Mouse (Mus musculus): ENCODE data around the gene Rad18.
"Not testable (repeated sequence)": the region's sequence is repeated elsewhere in the genome, so short reads cannot be mapped to it uniquely, and the experiment has no call there.

Rad18 gene

DNA sequence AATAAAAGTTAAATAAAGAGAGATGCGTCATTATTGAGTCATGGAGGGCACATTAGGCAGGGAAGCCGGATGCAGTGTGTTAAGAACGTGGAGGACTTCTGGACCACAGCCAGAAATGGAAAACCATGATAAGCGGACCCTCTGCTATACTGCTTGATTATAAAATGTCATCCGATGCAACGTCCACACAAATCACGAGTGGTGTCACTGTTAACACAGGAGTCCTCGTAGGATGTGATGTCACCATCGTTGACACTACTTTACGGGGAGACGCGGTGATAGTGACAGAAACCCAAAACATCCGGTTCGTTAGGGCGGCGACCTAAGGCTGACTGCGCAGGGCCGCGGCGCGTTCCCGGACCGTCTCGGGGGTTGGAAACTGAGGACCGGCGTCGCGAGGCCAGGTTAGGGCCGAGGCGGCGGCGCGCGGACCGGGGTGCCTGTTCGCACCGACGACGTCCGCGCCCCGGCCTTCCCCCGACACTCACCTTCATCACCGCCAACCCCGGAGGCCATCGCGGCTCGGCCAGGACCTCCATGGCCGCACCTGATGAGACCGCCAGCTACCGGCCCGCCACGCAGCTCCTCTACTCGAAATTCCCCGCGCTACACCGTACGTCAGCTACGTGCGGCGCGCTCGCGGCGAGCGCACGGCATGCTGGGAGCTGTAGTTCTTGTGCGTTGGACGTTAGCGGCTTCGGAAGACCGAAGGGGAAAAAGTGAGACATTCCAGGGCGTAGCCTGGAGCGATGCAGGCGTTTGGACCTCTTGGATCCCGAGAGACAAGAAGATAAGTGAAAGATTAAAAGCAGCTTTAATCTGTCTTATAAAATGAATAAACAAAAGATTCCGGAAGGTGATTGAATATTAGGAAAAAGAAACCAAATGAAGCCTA is at the start of gene Rad18:
Gene Rad18 (minus strand): TSS at position 631 of the 895 bp plus-strand sequence.
- DNase-seq (ENCODE audit: low spot score in 2 of 2) = peak; percentile 81 to 92

DNA sequence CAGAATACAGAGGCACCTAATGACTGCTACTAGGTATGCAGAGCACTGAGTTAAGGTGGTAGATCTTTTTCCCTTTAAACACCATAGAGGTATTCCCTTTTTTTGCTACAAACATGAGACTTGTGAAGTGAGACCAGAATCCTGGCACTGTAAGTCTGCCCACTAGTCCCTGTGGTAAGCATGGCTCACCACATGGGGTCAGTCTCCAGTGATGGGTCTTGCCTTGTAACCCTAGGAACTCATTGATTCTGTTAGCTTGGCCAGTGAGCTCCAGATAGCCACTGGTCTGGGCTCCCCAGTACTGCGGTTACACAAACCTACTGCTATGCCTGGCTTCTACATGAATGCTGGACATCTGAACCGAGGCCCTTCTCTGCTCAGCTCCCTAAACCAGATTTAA is 45.8 kb upstream of the Rad18 start:
- DNase-seq (ENCODE audit: low spot score in 2 of 2) = no peak

DNA sequence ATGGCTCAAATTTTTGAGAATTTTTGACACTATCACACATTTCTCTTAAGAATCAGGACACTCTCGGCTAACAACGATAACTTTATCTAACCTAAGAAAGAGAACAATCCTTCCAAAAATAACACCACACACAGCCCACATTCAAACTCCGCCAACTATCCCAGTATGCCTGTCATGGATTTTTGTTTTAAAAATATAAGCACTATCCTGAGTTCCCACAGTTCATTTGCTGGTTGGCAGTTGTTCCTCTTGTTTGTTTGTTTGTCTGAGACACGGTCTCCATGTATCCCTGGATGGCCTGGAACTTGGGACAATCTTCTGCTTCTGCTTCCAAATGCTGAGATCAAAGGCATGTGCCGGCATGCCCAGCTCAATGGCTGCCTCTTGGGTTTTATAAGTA is 45.3 kb upstream of the Rad18 start:
- DNase-seq (ENCODE audit: low spot score in 2 of 2) = no peak

DNA sequence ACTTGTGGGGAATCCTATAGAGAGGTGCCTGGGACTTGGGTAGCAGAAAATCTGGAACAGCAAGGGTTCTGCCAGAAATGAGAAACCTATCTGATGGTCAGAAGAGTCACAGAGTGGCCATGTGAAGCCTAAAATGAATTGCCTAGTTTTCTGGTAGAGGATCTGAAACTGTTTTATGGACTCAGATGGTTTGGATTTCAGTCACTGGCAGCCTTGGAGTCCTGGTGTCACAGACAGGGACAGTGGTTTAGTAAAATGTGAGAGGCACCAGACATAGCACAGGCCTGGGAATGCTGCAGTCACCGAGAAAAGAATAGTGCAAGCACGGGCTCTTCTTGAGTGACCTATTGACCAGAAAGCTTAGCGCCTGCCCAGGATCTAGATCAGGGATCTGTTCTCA is 43.1 kb upstream of the Rad18 start:
- no peak for DNase-seq (ENCODE audit: low spot score in 2 of 2)

DNA sequence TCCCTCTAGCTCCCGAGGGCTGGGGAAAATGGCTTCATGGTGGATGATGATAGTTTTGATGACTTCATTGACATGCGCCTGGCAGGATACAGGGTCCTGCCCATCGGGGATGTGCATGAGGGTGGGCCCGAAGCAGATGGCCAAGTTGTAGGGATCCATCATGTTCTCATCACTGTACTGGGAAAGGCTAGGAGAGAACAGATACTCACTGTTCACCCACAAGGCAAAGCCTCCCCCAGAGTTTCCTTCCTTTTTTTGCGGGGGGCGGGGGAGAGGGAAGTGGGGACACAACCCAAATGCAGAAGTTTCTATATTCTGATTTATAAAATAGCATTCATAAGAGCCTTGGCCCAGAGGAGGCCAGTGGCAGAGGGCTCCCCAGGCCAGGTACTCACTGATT is 42.4 kb upstream of the Rad18 start:
- no peak for DNase-seq (ENCODE audit: low spot score in 2 of 2)

DNA sequence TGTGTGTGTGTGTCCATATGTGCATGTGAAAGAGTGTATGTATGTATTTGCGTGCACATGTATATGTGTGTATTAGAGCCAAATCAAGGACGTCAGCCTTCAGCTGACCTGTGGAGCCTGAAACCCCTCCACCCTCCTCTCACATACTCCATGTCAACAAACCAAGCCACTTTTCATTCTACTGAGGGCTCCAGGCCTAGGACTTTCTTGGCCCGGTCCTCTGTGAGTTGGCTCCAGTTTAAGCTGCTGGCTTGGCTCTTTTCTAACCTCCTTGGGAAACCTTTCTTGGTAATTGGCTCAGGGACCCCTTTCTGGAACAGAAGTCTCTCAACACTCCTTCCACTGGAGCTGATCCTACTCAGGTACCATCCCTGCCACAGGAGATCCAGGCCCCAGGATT is 40.0 kb upstream of the Rad18 start:
- DNase-seq (ENCODE audit: low spot score in 2 of 2) = no peak

DNA sequence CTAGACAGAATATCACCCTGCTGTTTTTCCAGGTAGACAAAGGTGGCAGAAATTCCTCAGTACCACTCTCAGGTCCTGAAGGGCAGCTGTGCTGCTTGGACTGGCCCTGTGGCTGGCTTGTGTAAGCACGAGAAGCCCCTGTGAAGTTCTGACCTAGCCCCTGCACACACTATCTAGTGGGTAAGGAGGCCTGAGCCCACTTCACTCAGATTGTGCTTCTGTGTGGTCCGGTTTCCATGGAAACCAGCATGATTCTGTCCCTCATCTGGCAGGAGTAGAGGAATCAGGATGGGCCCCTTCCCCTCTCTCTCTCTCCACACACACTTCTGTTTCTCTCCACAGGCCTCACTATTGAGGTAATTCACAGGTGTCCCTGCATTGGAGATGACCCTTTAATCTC is 38.6 kb upstream of the Rad18 start:
- DNase-seq (ENCODE audit: low spot score in 2 of 2) = no peak

DNA sequence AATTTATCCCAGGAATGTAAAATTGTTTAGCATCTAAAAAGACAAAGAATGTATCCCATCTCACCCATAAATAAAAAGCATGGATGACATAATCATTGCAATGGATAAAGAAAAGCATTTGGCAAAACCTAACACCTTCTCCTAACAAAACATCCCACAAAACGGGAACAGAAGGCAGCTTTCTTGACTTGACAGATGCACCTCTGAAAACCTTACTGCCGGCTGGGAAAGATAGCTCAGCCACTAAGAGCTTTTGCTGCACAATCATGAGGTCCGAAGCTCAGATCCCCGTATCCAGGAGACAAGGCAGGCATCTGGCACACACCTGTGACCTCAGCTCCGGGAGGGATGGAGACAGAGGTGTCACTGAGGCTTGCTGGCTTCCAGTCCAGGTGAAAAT is 37.5 kb upstream of the Rad18 start:
- no peak for DNase-seq (ENCODE audit: low spot score in 2 of 2)

DNA sequence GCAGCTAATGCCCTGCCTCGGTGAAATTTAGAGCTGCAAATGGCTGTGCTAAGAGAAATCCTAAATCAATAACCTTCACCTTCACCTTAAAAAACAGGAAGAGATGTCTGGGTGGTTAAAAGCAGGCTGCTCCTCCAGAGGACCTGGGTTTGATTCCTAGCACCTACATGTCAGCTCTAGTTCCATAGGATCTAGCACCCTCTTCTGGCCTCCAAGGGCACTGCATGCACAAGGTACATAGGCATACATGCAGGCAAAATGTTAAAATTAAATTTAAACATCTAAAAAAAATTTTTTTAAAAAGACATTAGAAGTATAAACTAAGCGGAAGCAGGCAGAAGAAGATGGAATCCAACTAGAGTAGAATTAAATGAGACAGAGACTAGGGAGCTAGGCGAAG is 35.9 kb upstream of the Rad18 start:
- DNase-seq (ENCODE audit: low spot score in 2 of 2) = no peak

DNA sequence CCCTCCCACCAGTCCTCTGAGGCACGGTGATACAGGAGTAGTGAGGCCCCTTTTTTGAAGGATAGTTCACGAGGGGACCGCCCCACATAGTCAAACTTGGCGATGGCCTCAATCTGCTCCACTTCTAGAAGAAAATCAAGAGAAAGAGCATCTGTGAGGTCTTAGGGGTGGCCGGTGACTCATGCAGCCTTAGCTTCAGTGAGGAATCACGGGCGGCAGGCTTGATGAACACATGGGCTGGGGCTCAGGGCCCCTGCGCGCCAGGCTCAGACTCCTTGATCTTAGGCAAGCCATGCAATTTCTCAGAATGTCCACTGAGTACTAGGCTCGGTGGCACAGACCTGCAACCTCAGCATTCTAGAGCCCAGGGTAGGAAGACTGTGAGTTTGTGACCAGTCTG is 34.9 kb upstream of the Rad18 start:
- DNase-seq (ENCODE audit: low spot score in 2 of 2) = no peak

DNA sequence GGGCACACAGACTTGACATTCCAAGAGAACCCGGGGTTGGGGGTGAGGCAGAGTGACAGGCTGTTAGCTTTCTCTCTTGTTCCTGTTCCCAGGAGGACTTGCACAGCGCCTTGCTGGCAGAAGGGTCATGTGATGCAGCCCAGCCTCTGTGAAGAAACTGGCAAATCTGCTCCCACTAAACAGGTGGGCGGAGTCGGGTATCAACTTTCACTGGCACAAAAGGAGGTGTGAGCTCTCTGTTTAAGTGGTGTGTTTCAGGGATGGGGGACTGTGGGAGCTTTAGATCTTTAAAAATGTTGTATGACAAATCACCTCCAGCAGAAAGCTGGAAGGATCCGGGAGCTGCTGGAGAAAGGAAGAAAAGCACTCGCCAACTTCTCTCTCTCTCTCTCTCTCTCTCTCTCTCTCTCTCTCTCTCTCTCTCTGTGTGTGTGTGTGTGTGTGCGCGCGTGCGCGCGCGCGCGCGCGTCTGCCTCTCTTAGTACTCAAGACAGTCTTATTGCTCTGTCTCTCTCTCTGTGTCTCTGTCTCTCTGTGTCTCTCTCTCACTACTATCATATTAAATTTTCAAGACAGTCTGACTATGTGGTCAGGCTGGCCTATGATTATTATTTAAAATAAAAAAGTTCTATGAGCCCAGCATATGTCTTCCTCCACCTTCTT is 32.4 kb upstream of the Rad18 start:
- DNase-seq (ENCODE audit: low spot score in 2 of 2) = no peak

DNA sequence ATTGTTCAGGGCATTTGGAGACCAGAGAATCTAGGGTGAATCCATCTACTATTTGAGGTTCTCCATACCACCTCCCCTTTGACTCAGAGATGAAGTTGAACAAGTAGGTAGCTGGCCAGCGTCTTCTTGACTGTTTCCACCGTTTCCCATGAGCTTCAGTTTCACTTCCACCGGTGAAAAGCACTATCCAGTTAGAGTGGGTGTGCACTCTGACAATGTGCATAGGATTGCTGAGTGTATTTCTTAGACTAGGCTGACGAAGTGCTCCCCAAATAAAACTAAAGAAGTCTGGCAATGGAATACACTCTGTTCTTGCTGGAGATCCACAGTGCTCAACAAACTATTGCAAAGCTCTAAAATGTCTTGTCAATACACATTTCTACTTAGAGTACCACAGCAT is 29.0 kb upstream of the Rad18 start:
- DNase-seq (ENCODE audit: low spot score in 2 of 2) = no peak

DNA sequence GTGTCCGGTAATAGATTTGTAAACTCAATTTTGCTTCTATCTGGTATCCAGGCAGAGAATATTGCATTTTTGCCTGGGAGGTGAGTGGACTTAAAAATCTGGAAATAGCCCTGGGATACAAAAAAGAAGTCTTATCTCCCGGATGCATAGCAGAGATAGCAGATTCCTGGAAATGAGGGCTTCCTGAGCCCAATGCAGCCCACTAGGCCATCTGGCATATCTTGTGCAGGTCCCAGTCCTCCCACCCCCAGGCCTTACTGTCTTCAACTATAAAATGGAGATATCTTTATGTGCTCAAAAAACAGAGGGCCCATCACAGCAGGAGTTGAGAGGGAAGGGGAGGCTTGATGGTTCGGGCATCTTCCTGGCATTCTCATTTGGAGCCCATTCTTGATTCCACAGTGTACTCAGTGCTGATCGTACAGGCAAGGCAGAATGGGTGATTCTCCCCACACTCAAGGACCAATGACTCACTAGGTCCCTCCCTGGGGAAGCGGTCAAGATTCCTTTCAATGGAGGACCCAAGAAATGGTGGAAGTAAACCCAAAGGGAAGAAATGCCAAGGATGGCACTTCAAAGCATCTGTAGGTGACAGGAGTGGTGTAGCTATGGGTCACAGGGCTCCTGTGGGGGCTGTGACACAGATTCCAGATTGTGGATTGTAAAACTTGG is 24.1 kb upstream of the Rad18 start:
- DNase-seq (ENCODE audit: low spot score in 2 of 2) = no peak

DNA sequence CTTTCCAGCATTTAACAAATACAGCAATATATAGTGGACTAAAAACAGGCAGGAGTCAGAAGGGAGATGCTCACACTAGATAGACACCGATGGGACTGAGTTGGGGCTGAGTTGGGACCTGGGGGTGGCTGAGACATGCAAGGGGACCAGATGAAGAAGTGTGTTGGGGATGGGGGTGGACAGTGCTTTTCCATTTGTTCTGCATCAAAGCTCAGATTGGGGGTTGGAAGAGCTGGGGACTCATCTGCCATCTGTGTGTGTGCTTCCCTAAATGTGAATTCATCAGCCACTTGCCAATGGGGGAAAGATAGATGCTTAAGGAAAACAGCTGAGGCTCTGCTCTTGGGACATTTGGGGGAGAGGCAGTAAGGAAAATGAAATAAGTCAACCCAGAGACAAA is 23.5 kb upstream of the Rad18 start:
- DNase-seq (ENCODE audit: low spot score in 2 of 2) = no peak

DNA sequence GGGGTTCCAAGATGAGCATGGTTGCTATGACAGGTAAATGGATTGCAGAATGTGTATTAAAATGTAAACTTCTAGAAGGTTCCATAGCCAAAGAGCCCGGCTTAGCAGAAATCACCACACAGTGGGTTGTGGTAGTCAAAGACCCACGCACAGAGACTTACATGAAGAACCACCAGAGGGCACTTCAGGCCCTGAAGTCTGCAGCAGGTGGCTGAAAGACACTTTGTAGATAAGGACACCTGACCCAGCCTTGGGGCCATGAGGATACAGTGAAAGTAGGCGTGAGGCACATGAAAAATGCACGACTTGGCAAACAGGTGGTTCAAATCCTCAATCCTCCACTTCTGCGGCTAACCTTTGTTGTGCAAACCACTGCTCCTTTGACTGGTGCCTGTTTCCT is 20.7 kb upstream of the Rad18 start:
- DNase-seq (ENCODE audit: low spot score in 2 of 2) = no peak

DNA sequence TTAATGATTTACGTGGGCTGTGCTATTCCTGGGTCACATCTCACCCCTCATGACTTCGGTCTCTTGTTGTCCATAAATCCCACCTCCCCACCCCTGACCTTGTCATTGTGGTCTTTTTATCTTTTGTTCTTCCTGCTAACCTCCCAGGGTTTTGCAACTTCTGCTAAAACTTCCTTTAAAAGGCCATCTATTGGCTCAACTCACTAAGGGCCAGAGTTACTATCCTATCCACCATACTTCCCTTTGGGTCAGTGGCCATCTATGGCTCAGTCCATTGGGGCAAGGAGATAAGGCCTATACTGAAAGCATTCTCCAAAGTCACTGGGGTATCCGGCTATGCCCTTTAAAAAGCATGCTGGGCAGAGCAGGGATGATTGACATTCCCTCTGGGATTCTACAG is 17.5 kb upstream of the Rad18 start:
- DNase-seq (ENCODE audit: low spot score in 2 of 2) = no peak

DNA sequence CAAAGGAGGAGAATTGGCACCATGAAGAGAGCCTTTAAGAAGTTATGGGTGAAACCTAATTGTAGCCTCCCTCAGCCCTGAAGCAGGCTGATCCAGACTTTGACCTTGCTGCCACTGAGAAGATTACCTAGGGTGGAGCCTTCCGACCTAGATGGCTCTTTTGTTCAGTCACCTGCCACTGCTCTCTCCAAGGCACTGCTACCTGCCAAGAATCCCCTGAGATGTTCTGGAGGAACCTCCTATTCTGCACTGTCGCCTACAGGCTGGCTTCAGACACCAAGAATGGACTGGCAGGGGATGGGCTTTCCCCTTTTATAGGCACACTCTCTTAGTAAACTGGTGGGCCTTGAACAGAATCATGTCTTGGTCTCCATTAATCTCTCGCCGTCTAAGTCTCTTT is 5.8 kb upstream of the Rad18 start:
- DNase-seq (ENCODE audit: low spot score in 2 of 2) = not testable (repeated sequence)

DNA sequence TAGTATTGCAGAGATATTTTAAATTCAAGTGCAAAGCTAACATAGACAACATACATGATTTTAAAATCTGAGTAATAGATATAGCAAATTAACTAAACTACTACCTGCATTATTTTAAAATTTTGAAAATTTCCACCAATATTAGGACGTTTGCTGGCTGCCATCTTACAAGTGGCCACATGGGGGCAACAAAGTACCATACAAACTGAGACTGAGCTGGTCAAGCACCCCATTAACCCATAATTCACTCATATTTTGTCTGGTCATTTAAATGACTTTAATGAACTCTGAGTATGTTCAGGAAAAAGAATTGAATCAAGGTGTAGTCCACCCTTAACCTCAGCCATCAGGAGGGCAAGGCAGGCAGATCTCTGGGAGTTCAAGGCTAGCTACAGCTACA is 3.9 kb upstream of the Rad18 start:
- peak; percentile 30 to 72 for DNase-seq (ENCODE audit: low spot score in 2 of 2)

DNA sequence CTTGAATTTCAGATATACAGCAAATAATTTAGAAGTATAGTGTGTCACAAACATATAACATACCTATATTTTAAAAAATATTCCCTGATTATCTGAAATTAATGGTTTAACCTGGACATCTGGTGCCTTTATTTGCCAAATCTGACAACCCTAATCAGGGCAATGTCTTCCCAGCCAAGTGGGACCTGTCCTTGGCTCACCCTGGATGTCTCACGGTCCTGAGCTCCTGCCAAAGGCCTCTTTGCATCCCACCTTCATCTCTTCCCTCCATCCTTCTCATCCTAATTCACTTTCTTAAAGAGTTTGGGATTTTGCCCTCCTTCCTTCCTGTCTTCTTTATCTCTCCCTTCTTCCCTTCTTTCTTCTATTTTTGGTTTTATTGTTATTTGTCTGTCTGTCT is 2.6 kb upstream of the Rad18 start:
- no peak for DNase-seq (ENCODE audit: low spot score in 2 of 2)

DNA sequence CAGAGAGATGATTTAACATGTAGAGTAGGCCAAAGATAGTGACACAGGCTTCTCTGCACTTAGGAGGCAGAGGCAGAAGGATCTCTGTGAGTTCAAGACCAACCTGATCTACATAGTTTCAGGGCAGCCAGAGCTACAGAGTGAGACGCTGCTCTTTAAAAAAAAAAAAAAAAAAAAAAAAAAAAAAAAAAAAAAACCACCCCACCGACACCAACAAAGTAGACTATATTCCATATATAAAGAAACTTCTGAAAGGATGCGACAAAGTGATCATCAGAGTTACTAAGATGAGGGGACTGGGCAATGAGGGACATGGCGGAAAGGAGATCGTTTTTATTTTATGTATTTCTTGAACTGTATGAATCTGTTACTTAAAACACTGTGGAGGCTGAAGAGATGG is 2.0 kb downstream of the Rad18 start:
- no peak for DNase-seq (ENCODE audit: low spot score in 2 of 2)

DNA sequence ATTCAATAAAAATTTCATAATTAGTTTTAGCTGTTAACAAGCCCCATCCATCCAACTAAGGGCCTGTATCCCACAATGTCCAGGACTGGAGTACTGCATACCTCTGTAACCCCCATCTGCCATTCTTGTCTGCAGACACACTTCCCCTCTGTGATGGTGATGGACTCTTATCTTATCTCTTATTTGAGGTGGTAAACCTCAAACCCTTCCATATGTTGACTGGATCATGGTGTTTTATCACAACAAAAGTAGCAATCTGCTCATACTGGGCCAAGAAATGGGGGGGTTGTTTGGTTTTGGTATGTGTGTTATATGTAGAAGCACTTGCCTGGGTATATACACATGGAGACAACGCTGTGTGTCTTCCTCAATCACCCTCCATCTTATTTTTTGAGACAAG is 5.0 kb downstream of the Rad18 start:
- DNase-seq (ENCODE audit: low spot score in 2 of 2) = no peak

DNA sequence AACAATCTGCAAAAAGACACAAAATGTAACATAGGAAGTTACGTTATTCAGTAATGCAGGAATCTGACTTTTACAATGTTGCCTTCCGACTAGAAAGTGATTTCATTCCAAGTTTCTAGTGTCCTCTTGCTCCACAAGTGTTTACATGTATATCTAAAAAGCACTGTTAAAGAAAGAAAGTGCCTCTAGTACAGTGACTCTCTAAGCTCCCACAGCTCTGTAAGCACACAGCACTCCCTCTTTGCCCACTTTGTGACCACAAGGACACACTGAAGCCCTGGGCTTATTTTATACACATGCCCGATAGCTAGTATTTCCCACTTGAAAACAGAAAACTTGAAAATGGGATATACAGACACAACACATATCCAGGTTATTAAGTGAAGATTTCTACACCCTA is 8.5 kb downstream of the Rad18 start:
- no peak for DNase-seq (ENCODE audit: low spot score in 2 of 2)

DNA sequence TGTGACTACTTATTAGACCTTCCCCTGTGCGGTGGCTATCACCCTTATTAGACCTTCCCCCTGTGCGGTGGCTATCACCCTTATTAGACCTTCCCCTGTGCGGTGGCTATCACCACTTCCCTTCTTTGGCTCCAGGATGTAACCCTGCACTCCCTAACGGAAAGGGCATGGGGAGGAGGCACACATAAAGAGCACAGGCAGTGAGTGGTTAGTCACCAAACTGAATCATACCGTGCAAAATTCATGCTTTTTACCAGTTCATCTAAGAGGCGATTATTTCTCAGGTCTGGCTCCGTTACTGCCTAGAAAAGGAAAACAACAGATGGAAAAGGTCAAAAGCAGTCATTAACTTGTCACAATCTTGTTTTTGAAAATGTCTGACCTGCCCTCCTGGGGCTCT is 10.0 kb downstream of the Rad18 start:
- DNase-seq (ENCODE audit: low spot score in 2 of 2) = no peak

Measured in spleen, postnatal 4 days (tissue).